Mouse (Mus musculus) midbrain, embryonic 12.5 days (tissue): ENCODE results near the gene Ccdc154. TPM values are rescaled to one million over a fixed set of nuclear protein-coding genes. Genes with fewer than 3 reads are reported as not detected.
A peak's percentile ranks its signal among the peaks of the same experiment; 100 is the strongest.

ENCODE experiments used
- ATAC-seq: fragments of 200-750 bp; cut with Nextera tagmentation; 2 replicates; pipeline ENCODE4 v1.8.0; 2017; ENCODE audit warnings: low read depth, moderate TSS enrichment, moderate library complexity; ENCODE audit not compliant: low FRiP score
- H3K27ac ChIP-seq: fragments of 300-500 bp; sonication (generic); replicated peaks from 2 replicates; pipeline ENCODE4 v1.5.1; 2016; ENCODE audit warnings: mild to moderate bottlenecking
- H3K27me3 ChIP-seq: fragments of 300-500 bp; sonication (generic); 2 replicates; pipeline ENCODE4 v1.6.1; 2016; ENCODE audit warnings: mild to moderate bottlenecking
- H3K36me3 ChIP-seq: fragments of 300-500 bp; sonication (generic); 2 replicates; pipeline ENCODE4 v1.6.1; 2016
- H3K4me1 ChIP-seq: fragments of 300-500 bp; sonication (generic); 2 replicates; pipeline ENCODE4 v1.6.1; 2016
- H3K4me2 ChIP-seq: fragments of 300-500 bp; sonication (generic); replicated peaks from 2 replicates; pipeline ENCODE4 v1.6.1; 2016; ENCODE audit warnings: mild to moderate bottlenecking, moderate library complexity
- H3K4me3 ChIP-seq: fragments of 300-500 bp; sonication (generic); 2 replicates; pipeline ENCODE4 v1.5.1; 2016; ENCODE audit warnings: mild to moderate bottlenecking
- H3K9ac ChIP-seq: fragments of 300-500 bp; sonication (generic); replicated peaks from 2 replicates; pipeline ENCODE4 v1.6.1; 2016; ENCODE audit warnings: mild to moderate bottlenecking, moderate library complexity
- H3K9me3 ChIP-seq: fragments of 300-500 bp; sonication (generic); 2 replicates; pipeline ENCODE4 v1.6.1; 2016; ENCODE audit warnings: mild to moderate bottlenecking
- WGBS: fragments of 180-500 bp; shearing (Covaris S2); methylation state at CpG from one replicate; pipeline ENCODE4 v1.1.7; 2016; 5-methylcytosine and 5-hydroxymethylcytosine counted together
- polyA plus RNA-seq: library from polyadenylated mRNA; unstranded; fragments of >200 nt; fragmentation: Nextera tagmentation; extraction: Ambion mirVana; gene quantifications from 2 replicates; pipeline ENCODE4 v1.2.1, GENCODE M21; 2016

Ccdc154 gene
- polyA plus RNA-seq, 1 experiment from 2014 or later, result not detected

- no peak overlapping the region for H3K27ac ChIP-seq
- ATAC-seq, result no peak
- H3K9me3 ChIP-seq, result no peaks in the 10 kb centered on the region
- no peak overlapping the region for H3K4me2 ChIP-seq
- H3K9ac ChIP-seq, result no peak overlapping the region
- H3K4me3 ChIP-seq, result no peak overlapping the region
- H3K27me3 ChIP-seq, result no peaks in the 10 kb centered on the region
- peaks cover 12% of the 10 kb centered on the region for H3K4me1 ChIP-seq
- peaks cover 8% of the 10 kb centered on the region; the same call in 1 of the 2 replicates for H3K36me3 ChIP-seq
- 92% methylated on average over 6 of the region's 6 CpGs for WGBS
Measured at GRCm38 (mm10) chr17:25135622-25136021, 26.6 kb upstream of the Ccdc154 start.

- Histone ChIP-seq H3K4me3 (no peak overlapping the region), H3K9ac (no peak overlapping the region), H3K27ac (no peak overlapping the region), H3K27me3 (no peaks in the 10 kb centered on the region), H3K36me3 (peaks cover 8% of the 10 kb centered on the region; the same call in 1 of the 2 replicates), H3K4me2 (no peak overlapping the region), H3K9me3 (no peaks in the 10 kb centered on the region), H3K4me1 (peaks cover 10% of the 10 kb centered on the region)
- 95% methylated on average over 1 of the region's 1 CpGs for WGBS
- no peak for ATAC-seq
Measured at GRCm38 (mm10) chr17:25138803-25139202, 23.5 kb upstream of the Ccdc154 start.

DNA sequence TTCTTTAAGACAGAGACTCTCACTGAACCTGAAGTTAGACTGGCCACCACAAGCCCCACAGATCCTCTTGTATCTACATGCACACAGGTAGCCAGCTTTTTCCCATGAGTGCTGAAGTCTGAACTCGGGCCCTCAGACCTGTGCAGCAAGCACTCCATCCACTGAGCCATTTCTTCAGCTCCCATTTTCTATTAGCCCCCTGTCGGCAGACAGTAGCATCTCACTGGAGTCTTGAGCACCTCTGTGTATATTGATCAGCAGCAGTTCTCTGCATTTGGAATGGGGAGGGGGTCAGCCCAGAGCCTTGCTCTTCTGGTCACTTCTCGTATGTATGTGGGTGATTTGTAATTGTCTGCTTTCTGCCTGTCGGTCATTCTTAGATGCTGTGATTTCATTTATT, 22.3 kb upstream of the Ccdc154 start:
- Histone ChIP-seq H3K9me3 (no peaks in the 10 kb centered on the region), H3K27me3 (no peaks in the 10 kb centered on the region), H3K4me2 (no peak overlapping the region), H3K27ac (no peak overlapping the region), H3K9ac (no peak overlapping the region), H3K4me3 (no peak overlapping the region), H3K4me1 (no peaks in the 10 kb centered on the region), H3K36me3 (peaks cover 15% of the 10 kb centered on the region; the same call in 1 of the 2 replicates)
- 68% methylated on average over 4 of the region's 4 CpGs for whole genome bisulfite sequencing
- no peak for ATAC-seq

DNA sequence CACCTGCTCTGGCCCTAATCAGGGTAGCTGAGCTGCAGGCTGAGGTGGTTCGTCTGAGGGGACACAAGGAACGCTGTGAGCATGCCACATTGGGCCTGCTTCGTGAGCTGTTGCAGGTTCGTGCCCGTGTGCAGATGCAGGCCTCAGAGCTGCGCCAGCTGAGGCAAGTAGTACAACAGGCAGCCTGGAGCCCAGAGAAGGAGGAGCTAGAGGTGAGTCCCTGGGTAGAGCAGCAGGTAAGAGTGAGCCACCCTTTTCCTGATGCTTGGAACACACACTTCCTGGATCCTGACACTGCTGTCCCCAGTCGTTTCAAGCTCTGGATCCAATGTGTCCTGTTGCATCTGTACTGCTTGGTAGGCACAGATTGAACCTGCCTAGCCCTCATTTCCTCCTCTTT, 1.1 kb downstream of the Ccdc154 start:
- H3K36me3 ChIP-seq, result peaks cover 32% of the 10 kb centered on the region
- no peak for ATAC-seq
- H3K27me3 ChIP-seq, result no peaks in the 10 kb centered on the region
- 88% methylated on average over 7 of the region's 7 CpGs for WGBS
- H3K9me3 ChIP-seq, result no peaks in the 10 kb centered on the region
- H3K4me1 ChIP-seq, result no peaks in the 10 kb centered on the region
- H3K4me3 ChIP-seq, result no peak overlapping the region
- no peak overlapping the region for H3K4me2 ChIP-seq
- H3K9ac ChIP-seq, result no peak overlapping the region
- H3K27ac ChIP-seq, result no peak overlapping the region

DNA sequence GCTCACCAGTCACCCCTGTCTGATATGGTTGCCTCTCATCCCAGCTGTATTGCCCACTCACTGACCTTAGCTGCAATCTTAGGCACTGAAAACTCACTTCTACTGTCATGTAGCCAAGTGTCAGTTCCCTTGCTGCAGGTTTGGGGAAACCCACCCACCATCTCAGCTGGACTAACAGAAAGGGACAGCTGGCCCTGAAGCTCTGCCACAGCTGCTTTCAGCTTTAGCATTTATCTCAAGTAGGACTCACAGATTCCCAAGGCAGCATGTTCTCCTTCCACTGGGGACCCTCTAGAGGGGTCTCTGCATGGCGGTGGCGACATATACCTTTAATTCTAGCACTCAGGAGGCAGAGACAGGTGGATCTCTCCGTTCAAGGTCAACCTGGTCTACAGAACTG, 2.5 kb downstream of the Ccdc154 start:
- Histone ChIP-seq H3K4me1 (no peaks in the 10 kb centered on the region), H3K36me3 (peaks cover 22% of the 10 kb centered on the region), H3K4me2 (no peak overlapping the region), H3K27me3 (no peaks in the 10 kb centered on the region), H3K4me3 (no peak overlapping the region), H3K27ac (no peak overlapping the region), H3K9ac (no peak overlapping the region), H3K9me3 (no peaks in the 10 kb centered on the region)
- ATAC-seq, result no peak
- 90% methylated on average over 3 of the region's 3 CpGs for WGBS

- no peaks in the 10 kb centered on the region for H3K4me1 ChIP-seq
- H3K4me3 ChIP-seq, result no peak overlapping the region
- H3K9ac ChIP-seq, result no peak overlapping the region
- H3K36me3 ChIP-seq, result peaks cover 8% of the 10 kb centered on the region
- no peaks in the 10 kb centered on the region for H3K27me3 ChIP-seq
- no peak overlapping the region for H3K4me2 ChIP-seq
- H3K27ac ChIP-seq, result no peak overlapping the region
- 72% methylated on average over 6 of the region's 6 CpGs for WGBS
- no peaks in the 10 kb centered on the region for H3K9me3 ChIP-seq
- ATAC-seq, result no peak
Measured at GRCm38 (mm10) chr17:25165970-25166671, 3.9 kb downstream of the Ccdc154 start.

DNA sequence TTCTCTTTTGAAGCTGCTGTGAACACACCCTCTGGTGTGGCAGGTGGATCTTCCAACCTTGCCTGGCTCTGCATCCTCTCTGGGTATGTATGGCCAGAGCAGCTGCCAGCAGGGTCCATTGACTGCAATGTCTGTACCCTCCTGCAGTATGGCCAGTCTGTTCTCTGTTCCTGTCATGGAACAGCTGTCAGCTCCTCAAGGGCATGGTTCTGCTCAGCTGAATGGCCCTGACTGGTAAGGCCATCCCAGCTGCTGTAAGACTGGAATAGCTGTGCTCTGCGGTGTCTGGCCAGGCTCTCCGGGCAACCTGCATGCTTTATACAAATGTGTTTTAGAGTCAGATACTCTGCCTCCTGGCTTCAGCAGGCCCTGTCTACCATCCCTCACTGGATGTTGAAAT, 7.4 kb downstream of the Ccdc154 start:
- WGBS, result 86% methylated on average over 2 of the region's 2 CpGs
- no peak overlapping the region for H3K4me2 ChIP-seq

GRCm38 (mm10) chr17:25172558-25172957, 10.3 kb downstream of the Ccdc154 start:
- Histone ChIP-seq H3K27me3 (peaks cover 8% of the 10 kb centered on the region; the same call in 1 of the 2 replicates), H3K9me3 (no peaks in the 10 kb centered on the region), H3K36me3 (no peaks in the 10 kb centered on the region), H3K9ac (no peak overlapping the region), H3K4me1 (0 out of 2 replicates have a peak, but pooled peaks cover 3% of the 10 kb centered on the region), H3K4me2 (no peak overlapping the region), H3K27ac (no peak overlapping the region), H3K4me3 (no peak overlapping the region)
- 94% methylated on average over 3 of the region's 3 CpGs for WGBS
- no peak for ATAC-seq

More for the DNA sequence above, 7.4 kb downstream of the Ccdc154 start:
- Histone ChIP-seq H3K4me1 (no peaks in the 10 kb centered on the region), H3K9me3 (no peaks in the 10 kb centered on the region), H3K9ac (no peak overlapping the region), H3K4me3 (no peak overlapping the region), H3K36me3 (no peaks in the 10 kb centered on the region), H3K27ac (no peak overlapping the region), H3K27me3 (no peaks in the 10 kb centered on the region)
- ATAC-seq, result no peak

- peaks cover 17% of the 10 kb centered on the region; the same call in 1 of the 2 replicates for H3K27me3 ChIP-seq
- no peak within 1 kb of the TSS for H3K9ac ChIP-seq
- no peak within 1 kb of the TSS for H3K4me2 ChIP-seq
- H3K9me3 ChIP-seq, result no peaks in the 10 kb centered on the region
- no peak within 1 kb of the TSS for H3K4me3 ChIP-seq
- WGBS, result 65% methylated on average over 9 of the region's 9 CpGs
- no peaks in the 10 kb centered on the region for H3K36me3 ChIP-seq
- ATAC-seq, result no peak
- H3K4me1 ChIP-seq, result 0 out of 2 replicates have a peak, but pooled peaks cover 3% of the 10 kb centered on the region
- H3K27ac ChIP-seq, result no peak within 1 kb of the TSS
Measured at GRCm38 (mm10) chr17:25175411-25175810, 13.2 kb downstream of the Ccdc154 start, which contains the start of gene Gm38655. Gm38655 (minus strand) TSS chr17:25175471.

DNA sequence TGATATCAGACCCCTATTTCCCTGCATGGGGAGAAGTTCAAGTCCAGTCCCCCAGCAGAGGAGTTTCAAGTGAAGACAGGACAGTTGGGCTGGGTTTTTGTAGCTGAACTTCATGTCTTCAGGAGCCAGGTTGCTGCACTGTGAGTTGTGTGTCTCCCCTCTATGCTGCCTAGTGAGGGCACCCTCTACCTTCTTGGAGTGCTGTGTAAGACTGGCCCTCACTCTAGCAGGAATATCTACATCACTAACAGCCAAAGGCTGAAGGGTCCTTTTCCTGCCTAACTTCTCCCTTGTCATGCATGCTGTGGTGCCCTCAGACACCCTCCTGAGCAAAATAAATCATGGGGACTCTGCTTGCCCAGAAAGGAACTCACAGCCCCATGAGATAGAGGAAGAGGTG, 21.0 kb downstream of the Ccdc154 start:
- no peaks in the 10 kb centered on the region for H3K36me3 ChIP-seq
- H3K4me3 ChIP-seq, result peak overlapping the region; percentile 94; the same call in 1 of the 2 replicates
- H3K9me3 ChIP-seq, result no peaks in the 10 kb centered on the region
- peak overlapping the region; percentile 89; the same call in 1 of the 2 replicates for H3K9ac ChIP-seq
- ATAC-seq, result no peak
- peaks cover 17% of the 10 kb centered on the region; the same call in 1 of the 2 replicates for H3K27me3 ChIP-seq
- H3K27ac ChIP-seq, result no peak overlapping the region
- H3K4me2 ChIP-seq, result peak overlapping the region; percentile 98
- peaks cover 15% of the 10 kb centered on the region for H3K4me1 ChIP-seq

GRCm38 (mm10) chr17:25184129-25184691, 21.9 kb downstream of the Ccdc154 start, which contains the start of gene BC003965:
BC003965 (plus strand) TSS chr17:25184554.
- peaks cover 18% of the 10 kb centered on the region for H3K4me1 ChIP-seq
- no peaks in the 10 kb centered on the region for H3K9me3 ChIP-seq
- ATAC-seq, result peak; percentile 86
- peak within 1 kb of the TSS; percentile 89 for H3K9ac ChIP-seq
- H3K4me3 ChIP-seq, result peak within 1 kb of the TSS; percentile 94
- peaks cover 17% of the 10 kb centered on the region; the same call in 1 of the 2 replicates for H3K27me3 ChIP-seq
- no peaks in the 10 kb centered on the region for H3K36me3 ChIP-seq
- WGBS, result under 1% methylated on average over 50 of the region's 50 CpGs
- H3K4me2 ChIP-seq, result peak within 1 kb of the TSS; percentile 98
- peak within 1 kb of the TSS; percentile 90 for H3K27ac ChIP-seq

DNA sequence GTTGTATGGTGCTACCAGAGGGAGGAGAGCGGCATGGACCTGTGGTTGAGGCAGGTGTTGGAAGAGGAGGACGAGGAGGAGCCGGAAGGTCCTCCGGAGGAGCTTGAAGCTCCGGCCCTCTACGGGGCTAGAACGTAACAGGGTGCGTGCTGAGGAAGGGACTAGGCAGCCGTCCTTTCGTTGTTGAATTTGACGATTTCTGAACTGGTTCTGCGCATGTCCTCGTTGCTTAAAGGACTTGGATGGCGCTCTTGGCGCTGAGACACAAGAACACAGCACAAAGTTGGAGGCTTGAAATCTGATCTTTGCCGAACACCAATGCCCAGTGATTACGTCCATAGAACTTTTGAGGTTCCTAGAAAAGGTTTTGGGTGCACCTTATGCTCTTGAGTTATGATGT, 22.7 kb downstream of the Ccdc154 start:
- 8% methylated on average over 17 of the region's 17 CpGs for WGBS
- peaks cover 26% of the 10 kb centered on the region for H3K4me1 ChIP-seq

More for the DNA sequence above, 22.7 kb downstream of the Ccdc154 start:
- Histone ChIP-seq H3K9me3 (no peaks in the 10 kb centered on the region), H3K27ac (0 out of 2 replicates have a peak overlapping the region, but pooled peaks have one; percentile 90), H3K4me3 (peak overlapping the region; percentile 94), H3K9ac (peak overlapping the region; percentile 80), H3K4me2 (peak overlapping the region; percentile 98), H3K27me3 (peaks cover 16% of the 10 kb centered on the region; the same call in 1 of the 2 replicates), H3K36me3 (no peaks in the 10 kb centered on the region)
- ATAC-seq, result peak; percentile 36; the same call in 1 of the 2 replicates
